Mouse (Mus musculus): Measurements from ENCODE around the gene Dmrta1. TPM values are rescaled to one million over a fixed set of nuclear protein-coding genes. Genes with fewer than 3 reads are reported as not detected.
"Not testable (repeated sequence)": the region's sequence is repeated elsewhere in the genome, so short reads cannot be mapped to it uniquely, and the experiment has no call there.

Gene Dmrta1
- polyA plus RNA-seq, 1 experiment from 2014 or later = 0.59 TPM

GRCm38 (mm10) chr4:89677903-89678302 is 1.3 kb upstream of the Dmrta1 start:
- no peaks in the 10 kb centered on the region for H3K27me3 ChIP-seq
- H3K9me3 ChIP-seq = no peaks in the 10 kb centered on the region
- 57% methylated on average over 7 of the region's 7 CpGs for WGBS
- no peak overlapping the region for H3K27ac ChIP-seq
- no peak overlapping the region for H3K4me3 ChIP-seq (replicated peaks)
- H3K4me1 ChIP-seq (replicated peaks) = no peaks in the 10 kb centered on the region
- H3K36me3 ChIP-seq = no peaks in the 10 kb centered on the region
- no peak for ATAC-seq (ENCODE audit: insufficient number of reproducible peaks, insufficient read depth, low FRiP score, low TSS enrichment, low read depth)
- no peak overlapping the region for H3K4me2 ChIP-seq
- H3K9ac ChIP-seq (replicated peaks) = no peak overlapping the region

GRCm38 (mm10) chr4:89678713-89679112 is 523 bp upstream of the Dmrta1 start:
- H3K36me3 ChIP-seq = no peaks in the 10 kb centered on the region
- ATAC-seq (ENCODE audit: insufficient number of reproducible peaks, insufficient read depth, low FRiP score, low TSS enrichment, low read depth) = no peak
- 30% methylated on average over 5 of the region's 5 CpGs for whole genome bisulfite sequencing
- H3K4me1 ChIP-seq (replicated peaks) = no peaks in the 10 kb centered on the region
- H3K27me3 ChIP-seq = no peaks in the 10 kb centered on the region
- H3K4me3 ChIP-seq (replicated peaks) = no peak overlapping the region
- H3K9ac ChIP-seq (replicated peaks) = no peak overlapping the region
- no peak overlapping the region for H3K4me2 ChIP-seq
- no peak overlapping the region for H3K27ac ChIP-seq
- H3K9me3 ChIP-seq = no peaks in the 10 kb centered on the region

GRCm38 (mm10) chr4:89687961-89688803 is 8.9 kb downstream of the Dmrta1 start:
- 1% methylated on average over 78 of the region's 78 CpGs for WGBS
- no peak overlapping the region for H3K27ac ChIP-seq
- H3K9ac ChIP-seq (replicated peaks) = peak overlapping the region; percentile 59
- no peaks in the 10 kb centered on the region for H3K36me3 ChIP-seq
- H3K4me3 ChIP-seq (replicated peaks) = peak overlapping the region; percentile 57
- peaks cover 10% of the 10 kb centered on the region; the same call in 1 of the 2 replicates for H3K4me1 ChIP-seq (replicated peaks)
- H3K9me3 ChIP-seq = no peaks in the 10 kb centered on the region
- ATAC-seq (ENCODE audit: insufficient number of reproducible peaks, insufficient read depth, low FRiP score, low TSS enrichment, low read depth) = peak; percentile 87; the same call in 1 of the 2 replicates
- H3K4me2 ChIP-seq = peak overlapping the region; percentile 84
- peaks cover 51% of the 10 kb centered on the region for H3K27me3 ChIP-seq

GRCm38 (mm10) chr4:89688804-89689497 is 9.7 kb downstream of the Dmrta1 start:
- ATAC-seq (ENCODE audit: insufficient number of reproducible peaks, insufficient read depth, low FRiP score, low TSS enrichment, low read depth) = no peak
- WGBS = 1% methylated on average over 16 of the region's 16 CpGs
- H3K4me1 ChIP-seq (replicated peaks) = peaks cover 10% of the 10 kb centered on the region; the same call in 1 of the 2 replicates
- peak overlapping the region; percentile 59 for H3K9ac ChIP-seq (replicated peaks)
- no peaks in the 10 kb centered on the region for H3K9me3 ChIP-seq
- H3K27ac ChIP-seq = no peak overlapping the region
- peak overlapping the region; percentile 57 for H3K4me3 ChIP-seq (replicated peaks)
- no peaks in the 10 kb centered on the region for H3K36me3 ChIP-seq
- peaks cover 51% of the 10 kb centered on the region for H3K27me3 ChIP-seq
- peak overlapping the region; percentile 84 for H3K4me2 ChIP-seq

GRCm38 (mm10) chr4:89691936-89692335 is 12.7 kb downstream of the Dmrta1 start:
- 80% methylated on average over 6 of the region's 6 CpGs for WGBS
- peaks cover 40% of the 10 kb centered on the region for H3K27me3 ChIP-seq
- H3K27ac ChIP-seq = no peak overlapping the region
- no peak for ATAC-seq (ENCODE audit: insufficient number of reproducible peaks, insufficient read depth, low FRiP score, low TSS enrichment, low read depth)
- no peaks in the 10 kb centered on the region for H3K9me3 ChIP-seq
- no peak overlapping the region for H3K4me3 ChIP-seq (replicated peaks)
- H3K36me3 ChIP-seq = no peaks in the 10 kb centered on the region
- no peak overlapping the region for H3K9ac ChIP-seq (replicated peaks)
- H3K4me1 ChIP-seq (replicated peaks) = peaks cover 10% of the 10 kb centered on the region; the same call in 1 of the 2 replicates
- H3K4me2 ChIP-seq = no peak overlapping the region

GRCm38 (mm10) chr4:89692780-89693179 is 13.5 kb downstream of the Dmrta1 start:
- Histone ChIP-seq H3K9ac (replicated peaks) (no peak overlapping the region), H3K27me3 (peaks cover 32% of the 10 kb centered on the region), H3K9me3 (no peaks in the 10 kb centered on the region), H3K4me1 (replicated peaks) (peaks cover 10% of the 10 kb centered on the region; the same call in 1 of the 2 replicates), H3K4me2 (no peak overlapping the region), H3K4me3 (replicated peaks) (no peak overlapping the region), H3K27ac (no peak overlapping the region), H3K36me3 (no peaks in the 10 kb centered on the region)
- no peak for ATAC-seq (ENCODE audit: insufficient number of reproducible peaks, insufficient read depth, low FRiP score, low TSS enrichment, low read depth)
- WGBS = 19% methylated on average over 1 of the region's 1 CpGs

- WGBS = 72% methylated on average over 5 of the region's 5 CpGs
- Histone ChIP-seq H3K9ac (replicated peaks) (no peak overlapping the region), H3K4me2 (no peak overlapping the region), H3K27ac (no peak overlapping the region), H3K9me3 (no peaks in the 10 kb centered on the region), H3K36me3 (no peaks in the 10 kb centered on the region), H3K27me3 (peaks cover 11% of the 10 kb centered on the region; the same call in 1 of the 2 replicates), H3K4me1 (replicated peaks) (no peaks in the 10 kb centered on the region), H3K4me3 (replicated peaks) (no peak overlapping the region)
- ATAC-seq (ENCODE audit: insufficient number of reproducible peaks, insufficient read depth, low FRiP score, low TSS enrichment, low read depth) = no peak
Measured at GRCm38 (mm10) chr4:89695589-89695988, 16.4 kb downstream of the Dmrta1 start.

- Histone ChIP-seq H3K9ac (replicated peaks) (no peak overlapping the region), H3K27me3 (no peaks in the 10 kb centered on the region), H3K36me3 (no peaks in the 10 kb centered on the region), H3K4me1 (replicated peaks) (no peaks in the 10 kb centered on the region), H3K4me2 (no peak overlapping the region), H3K9me3 (no peaks in the 10 kb centered on the region), H3K4me3 (replicated peaks) (no peak overlapping the region), H3K27ac (no peak overlapping the region)
- ATAC-seq (ENCODE audit: insufficient number of reproducible peaks, insufficient read depth, low FRiP score, low TSS enrichment, low read depth) = no peak
Measured at GRCm38 (mm10) chr4:89697951-89698350, 18.7 kb downstream of the Dmrta1 start.

- H3K27me3 ChIP-seq; H3K9ac ChIP-seq (replicated peaks); H3K4me3 ChIP-seq (replicated peaks); H3K36me3 ChIP-seq; H3K9me3 ChIP-seq; H3K4me1 ChIP-seq (replicated peaks); H3K27ac ChIP-seq; ATAC-seq (ENCODE audit: insufficient number of reproducible peaks, insufficient read depth, low FRiP score, low TSS enrichment, low read depth); H3K4me2 ChIP-seq: not testable (repeated sequence)
- 78% methylated on average over 1 of the region's 1 CpGs for WGBS
Measured at GRCm38 (mm10) chr4:89723526-89724190, 44.4 kb downstream of the Dmrta1 start.

All from limb, embryonic 12.5 days (tissue).